9 mouse cellular contexts compared by ENCODE assay signal in genomic region chr9:121822585-121822991, GRCm38 (mm10). TPM values are rescaled to one million over a fixed set of nuclear protein-coding genes. Genes with fewer than 3 reads are reported as not detected.
DNase-seq lines count a peak whose midpoint lies in the region; ATAC-seq and TF ChIP-seq lines count a peak whose summit lies in the region.
"Had no signal": no experiment of that assay in that cellular context is flagged by ENCODE, and none has a peak within 500 bp of the region (broad histone marks: within the 10 kb centered on the region; RNA-seq: fewer than 3 reads in every experiment).

No protein-coding gene starts in this region.

- no peaks in the 10 kb centered on the region for H3K27me3 ChIP-seq in liver, embryonic 12.5 days (replicated peaks)
- H3K27me3 ChIP-seq in liver, postnatal 0 days (ENCODE audit: insufficient read depth, low read length) = no peaks in the 10 kb centered on the region
- H3K27me3 ChIP-seq in neural tube, embryonic 13.5 days = no peaks in the 10 kb centered on the region
- H3K27me3 ChIP-seq: liver, embryonic 13.5 days had no signal

- peak; percentile 9 for DNase-seq in adrenal gland, adult 2 months
- no peak for DNase-seq in adrenal gland, adult 8-10 months
- DNase-seq in liver, postnatal 0 days = no peak
- peak; percentile 18 to 64 for DNase-seq in kidney, postnatal 25 days
- DNase-seq in urinary bladder, adult 18-20 months (ENCODE audit: low spot score in 2 of 2) = no peak
- DNase-seq: liver, embryonic 13.5 days had no signal

- no peak overlapping the region for H3K4me3 ChIP-seq in liver, embryonic 12.5 days
- no peak overlapping the region for H3K4me3 ChIP-seq in liver, postnatal 0 days (ENCODE audit: low read depth, low read length)
- no peak overlapping the region for H3K4me3 ChIP-seq in neural tube, embryonic 13.5 days
- H3K4me3 ChIP-seq: liver, embryonic 13.5 days had no signal

- H3K4me1 ChIP-seq in liver, embryonic 12.5 days = no peaks in the 10 kb centered on the region
- H3K4me1 ChIP-seq in liver, postnatal 0 days (ENCODE audit: insufficient read depth) = no peaks in the 10 kb centered on the region
- H3K4me1 ChIP-seq in neural tube, embryonic 13.5 days (replicated peaks) = peaks cover 26% of the 10 kb centered on the region
- H3K4me1 ChIP-seq: liver, embryonic 13.5 days had no signal

- no peak overlapping the region for H3K4me2 ChIP-seq in liver, embryonic 12.5 days
- no peak overlapping the region for H3K4me2 ChIP-seq in liver, postnatal 0 days (ENCODE audit: low read depth, low read length)
- H3K4me2 ChIP-seq in neural tube, embryonic 13.5 days = no peak overlapping the region
- H3K4me2 ChIP-seq: liver, embryonic 13.5 days had no signal

- ATAC-seq in liver, embryonic 12.5 days = 0 out of 2 replicates have a peak, but pooled peaks have one; percentile 18
- no peak for ATAC-seq in liver, postnatal 0 days
- ATAC-seq in neural tube, embryonic 13.5 days (ENCODE audit: low read depth) = peak; percentile 85
- ATAC-seq in activated CD4-positive, CD25-positive, alpha-beta regulatory T cell, adult 4 months = no peak

- WGBS in liver, embryonic 12.5 days (ENCODE audit: insufficient replicate concordance) = 66% methylated on average over 6 of the region's 6 CpGs
- 74% methylated on average over 6 of the region's 6 CpGs for whole genome bisulfite sequencing in liver, postnatal 0 days (ENCODE audit: insufficient replicate concordance)
- 38% methylated on average over 6 of the region's 6 CpGs for WGBS in neural tube, embryonic 13.5 days

- H3K9ac ChIP-seq in liver, embryonic 12.5 days = no peak overlapping the region
- H3K9ac ChIP-seq in liver, postnatal 0 days (replicated peaks) = no peak overlapping the region
- no peak overlapping the region; the same call in 1 of the 2 replicates for H3K9ac ChIP-seq in neural tube, embryonic 13.5 days
- H3K9ac ChIP-seq: liver, embryonic 13.5 days had no signal

- no peak for TF ChIP-seq CTCF in liver, postnatal 0 days (IDR thresholded peaks at IDR 0.05; ENCODE audit: low read depth)

- H3K36me3 ChIP-seq in liver, embryonic 12.5 days = no peaks in the 10 kb centered on the region
- H3K36me3 ChIP-seq in liver, postnatal 0 days (replicated peaks; ENCODE audit: insufficient read depth, low read length) = no peaks in the 10 kb centered on the region
- no peaks in the 10 kb centered on the region for H3K36me3 ChIP-seq in neural tube, embryonic 13.5 days
- H3K36me3 ChIP-seq: liver, embryonic 13.5 days had no signal

- no peaks in the 10 kb centered on the region for H3K9me3 ChIP-seq in liver, embryonic 12.5 days (replicated peaks)
- no peaks in the 10 kb centered on the region for H3K9me3 ChIP-seq in liver, postnatal 0 days (ENCODE audit: low read length)
- no peaks in the 10 kb centered on the region for H3K9me3 ChIP-seq in neural tube, embryonic 13.5 days
- H3K9me3 ChIP-seq: liver, embryonic 13.5 days had no signal

- no peak for TF ChIP-seq EP300 in liver, postnatal 0 days (IDR thresholded peaks at IDR 0.05; ENCODE audit: low read depth)

- H3K27ac ChIP-seq in liver, embryonic 12.5 days = no peak overlapping the region
- no peak overlapping the region for H3K27ac ChIP-seq in liver, postnatal 0 days (ENCODE audit: low read depth)
- H3K27ac ChIP-seq in neural tube, embryonic 13.5 days (replicated peaks) = peak overlapping the region; percentile 88
- H3K27ac ChIP-seq: liver, embryonic 13.5 days had no signal

RNA-seq across cellular contexts. Expression of gene Ccdc13, which starts 16.7 kb away (rescaled TPM):
- 1 to 10 TPM in 1 of 2 experiments, under 1 TPM in 1; 0.63 to 1.0 TPM for total RNA-seq in adrenal gland, adult 2 months (2021)
- polyA plus RNA-seq in adrenal gland, adult 2 months (2012; rRNA removed) = 0.26 and 1.2 TPM in 2 replicates
- total RNA-seq in adrenal gland, adult 8-10 months (2022) = 1 to 10 TPM in 3 of 4 experiments, under 1 TPM in 1; 0.73 to 2.2 (median 1.6) TPM
- not detected in 2 replicates for polyA plus RNA-seq in liver, embryonic 12.5 days (2016; fragmentation: Nextera tagmentation; extraction: Ambion mirVana)
- not detected in 2 replicates for polyA plus RNA-seq in liver, postnatal 0 days (2015; fragmentation: Nextera tagmentation; extraction: Ambion mirVana)
- polyA plus RNA-seq in neural tube, embryonic 13.5 days (2015; fragmentation: Nextera tagmentation; extraction: Ambion mirVana) = 2.8 and 3.0 TPM in 2 replicates
- not detected for polyA plus RNA-seq in activated CD4-positive, CD25-positive, alpha-beta regulatory T cell, adult 4 months (2017; shearing (Covaris generic))
- polyA plus RNA-seq: liver, embryonic 13.5 days had no signal

RNA-seq across cellular contexts. Expression of gene Hhatl, which starts 30.3 kb away (rescaled TPM):
- not detected for total RNA-seq in adrenal gland, adult 2 months (2021)
- 0.13 and 0.17 TPM in 2 replicates for polyA plus RNA-seq in adrenal gland, adult 2 months (2012; rRNA removed)
- total RNA-seq in adrenal gland, adult 8-10 months (2022) = under 1 TPM in 1 of 4 experiments, not detected in 3; 0.59 TPM
- polyA plus RNA-seq in liver, embryonic 12.5 days (2016; fragmentation: Nextera tagmentation; extraction: Ambion mirVana) = not detected in 2 replicates
- polyA plus RNA-seq in liver, postnatal 0 days (2015; fragmentation: Nextera tagmentation; extraction: Ambion mirVana) = 0.73 TPM in 1 of 2 replicates, not detected in the other
- 0.10 and 0.37 TPM in 2 replicates for polyA plus RNA-seq in neural tube, embryonic 13.5 days (2015; fragmentation: Nextera tagmentation; extraction: Ambion mirVana)
- polyA plus RNA-seq in activated CD4-positive, CD25-positive, alpha-beta regulatory T cell, adult 4 months (2017; shearing (Covaris generic)) = not detected

RNA-seq across cellular contexts. Expression of gene Higd1a, which starts 35.6 kb away (rescaled TPM):
- total RNA-seq in adrenal gland, adult 2 months (2021) = 100 to 1,000 TPM in 1 of 2 experiments, 10 to 100 TPM in 1; 44.6 to 103 TPM
- polyA plus RNA-seq in adrenal gland, adult 2 months (2012; rRNA removed) = 15.4 and 20.8 TPM in 2 replicates
- 100 to 1,000 TPM in 1 of 4 experiments, 10 to 100 TPM in 3; 86.5 to 102 (median 87.4) TPM for total RNA-seq in adrenal gland, adult 8-10 months (2022)
- 135 and 145 TPM in 2 replicates for polyA plus RNA-seq in liver, embryonic 12.5 days (2016; fragmentation: Nextera tagmentation; extraction: Ambion mirVana)
- polyA plus RNA-seq in liver, postnatal 0 days (2015; fragmentation: Nextera tagmentation; extraction: Ambion mirVana) = 126 and 134 TPM in 2 replicates
- polyA plus RNA-seq in neural tube, embryonic 13.5 days (2015; fragmentation: Nextera tagmentation; extraction: Ambion mirVana) = 129 and 150 TPM in 2 replicates
- 100 to 1,000 TPM; 125 to 151 TPM for polyA plus RNA-seq in activated CD4-positive, CD25-positive, alpha-beta regulatory T cell, adult 4 months (2017; shearing (Covaris generic))

RNA-seq across cellular contexts. Expression of gene Klhl40, which starts 45.2 kb away (rescaled TPM):
- total RNA-seq in adrenal gland, adult 2 months (2021) = not detected
- polyA plus RNA-seq in adrenal gland, adult 2 months (2012; rRNA removed) = not detected in 2 replicates
- under 1 TPM in 1 of 4 experiments, not detected in 3; 0.15 TPM for total RNA-seq in adrenal gland, adult 8-10 months (2022)
- 0.06 and 0.26 TPM in 2 replicates for polyA plus RNA-seq in liver, embryonic 12.5 days (2016; fragmentation: Nextera tagmentation; extraction: Ambion mirVana)
- 0.13 and 0.81 TPM in 2 replicates for polyA plus RNA-seq in liver, postnatal 0 days (2015; fragmentation: Nextera tagmentation; extraction: Ambion mirVana)
- 0.95 and 2.0 TPM in 2 replicates for polyA plus RNA-seq in neural tube, embryonic 13.5 days (2015; fragmentation: Nextera tagmentation; extraction: Ambion mirVana)
- polyA plus RNA-seq in activated CD4-positive, CD25-positive, alpha-beta regulatory T cell, adult 4 months (2017; shearing (Covaris generic)) = not detected

Comparison
In these comparisons a context has a peak if more than half of its experiments do, and no peak if none do; other contexts are left out.
1. DNase-seq: peak in adrenal gland, adult 2 months (single experiment) and kidney, postnatal 25 days (2 of 2); none in adrenal gland, adult 8-10 months (single experiment), liver, postnatal 0 days (single experiment) and urinary bladder, adult 18-20 months (0 of 2).
2. ATAC-seq: peak in liver, embryonic 12.5 days (single experiment) and neural tube, embryonic 13.5 days (single experiment); none in liver, postnatal 0 days (single experiment) and activated CD4-positive, CD25-positive, alpha-beta regulatory T cell, adult 4 months (single experiment).